Comparison of ENCODE assay signal across 7 mouse cellular contexts in genomic region chr3:129536109-129536508, GRCm38 (mm10). TPM values are rescaled to one million over a fixed set of nuclear protein-coding genes. Genes with fewer than 3 reads are reported as not detected.
DNase-seq lines count a peak whose midpoint lies in the region; ATAC-seq lines count a peak whose summit lies in the region.

No protein-coding gene starts in this region.

- peak overlapping the region; percentile 73 for H3K9ac ChIP-seq in intestine, embryonic 16.5 days (ENCODE audit: low read depth, low read length)
- peak overlapping the region; percentile 70 for H3K9ac ChIP-seq in midbrain, embryonic 11.5 days (ENCODE audit: low read length)

- peak overlapping the region; percentile 80 for H3K4me2 ChIP-seq in intestine, embryonic 16.5 days (ENCODE audit: low read depth, low read length)
- H3K4me2 ChIP-seq in midbrain, embryonic 11.5 days, result peak overlapping the region; percentile 64

- H3K27me3 ChIP-seq in intestine, embryonic 16.5 days (replicated peaks; ENCODE audit: control insufficient read depth, insufficient read depth, low read length), result no peaks in the 10 kb centered on the region
- H3K27me3 ChIP-seq in midbrain, embryonic 11.5 days (ENCODE audit: control insufficient read depth, insufficient read depth, low read length), result no peaks in the 10 kb centered on the region

- WGBS in intestine, embryonic 16.5 days, result under 1% methylated on average over 11 of the region's 11 CpGs
- under 1% methylated on average over 11 of the region's 11 CpGs for WGBS in midbrain, embryonic 11.5 days

- peaks cover 19% of the 10 kb centered on the region for H3K4me1 ChIP-seq in intestine, embryonic 16.5 days (ENCODE audit: control insufficient read depth, insufficient read depth, low read length)
- H3K4me1 ChIP-seq in midbrain, embryonic 11.5 days (ENCODE audit: control insufficient read depth, insufficient read depth, low read length), result peaks cover 41% of the 10 kb centered on the region

- H3K9me3 ChIP-seq in intestine, embryonic 16.5 days (ENCODE audit: control insufficient read depth, low read length), result no peaks in the 10 kb centered on the region
- H3K9me3 ChIP-seq in midbrain, embryonic 11.5 days (ENCODE audit: control insufficient read depth, low read length), result no peaks in the 10 kb centered on the region

- H3K27ac ChIP-seq in intestine, embryonic 16.5 days (ENCODE audit: low read length), result peak overlapping the region; percentile 99
- peak overlapping the region; percentile 97 for H3K27ac ChIP-seq in midbrain, embryonic 11.5 days (ENCODE audit: low read depth, low read length)

- ATAC-seq in intestine, embryonic 16.5 days, result peak; percentile 86
- ATAC-seq in midbrain, embryonic 11.5 days (ENCODE audit: low FRiP score), result peak; percentile 89

- peak; percentile 94 for DNase-seq in adrenal gland, adult 2 months
- DNase-seq in embryo, embryonic 11.5 days (ENCODE audit: low read depth, low spot score), result peak; percentile 92
- peak; percentile 46 to 65 for DNase-seq in gastrocnemius, postnatal 36 days
- peak; percentile 91 to 93 for DNase-seq in left cerebral cortex, postnatal 36 days (ENCODE audit: low spot score in 2 of 2)
- peak; percentile 96 for DNase-seq in midbrain, embryonic 11.5 days (ENCODE audit: low spot score, missing footprints)
- peak; percentile 90 for DNase-seq in skeletal muscle tissue, adult 2 months (ENCODE audit: low read depth, low spot score)

- no peaks in the 10 kb centered on the region for H3K36me3 ChIP-seq in intestine, embryonic 16.5 days (ENCODE audit: control insufficient read depth, insufficient read depth, low read length)
- no peaks in the 10 kb centered on the region for H3K36me3 ChIP-seq in midbrain, embryonic 11.5 days (ENCODE audit: control insufficient read depth, insufficient read depth, low read length)

- peak overlapping the region; percentile 85 for H3K4me3 ChIP-seq in intestine, embryonic 16.5 days (ENCODE audit: low read length)
- H3K4me3 ChIP-seq in midbrain, embryonic 11.5 days (ENCODE audit: low read depth, low read length), result peak overlapping the region; percentile 18

- intact Hi-C loops in gastrocnemius, postnatal 36 days (cut with DNase I), result no loop called here
- intact Hi-C loops in left cerebral cortex, postnatal 36 days (cut with DNase I), result no loop called here

RNA-seq across cellular contexts. Expression of gene Elovl6, which starts 4.0 kb away (rescaled TPM):
- total RNA-seq in adrenal gland, adult 2 months (2021), result 10 to 100 TPM; 59.0 to 96.0 TPM
- 111 and 121 TPM in 2 replicates for polyA plus RNA-seq in adrenal gland, adult 2 months (2012; rRNA removed)
- under 1 TPM; 0.56 to 0.79 TPM for total RNA-seq in gastrocnemius, postnatal 36 days (2021)
- 51.4 and 51.7 TPM in 2 replicates for polyA plus RNA-seq in intestine, embryonic 16.5 days (2015; fragmentation: Nextera tagmentation; extraction: Ambion mirVana)
- total RNA-seq in left cerebral cortex, postnatal 36 days (2021), result 10 to 100 TPM; 25.7 to 34.1 TPM
- polyA plus RNA-seq in midbrain, embryonic 11.5 days (2014; fragmentation: Nextera tagmentation; extraction: Ambion mirVana), result 40.9 and 41.0 TPM in 2 replicates

Comparison
In these comparisons a context has a peak if more than half of its experiments do, and no peak if none do; other contexts are left out.
1. Peak in every context shown above with its lines: DNase-seq, ATAC-seq, H3K4me3 ChIP-seq and H3K27ac ChIP-seq.
2. RNA of gene Elovl6, which starts 4.0 kb away (total RNA-seq): 59.0 to 96.0 TPM in adrenal gland, adult 2 months and 25.7 to 34.1 TPM in left cerebral cortex, postnatal 36 days; 0.56 to 0.79 TPM in gastrocnemius, postnatal 36 days; every median in the first group is over 10 times any median in the second.